Mouse (Mus musculus) left cerebral cortex, postnatal 10 days (tissue): Measurements from ENCODE around the gene Eprs. TPM values are rescaled to one million over a fixed set of nuclear protein-coding genes. Genes with fewer than 3 reads are reported as not detected.
A peak's percentile ranks its signal among the peaks of the same experiment; 100 is the strongest.
"Not testable (repeated sequence)": the region's sequence is repeated elsewhere in the genome, so short reads cannot be mapped to it uniquely, and the experiment has no call there.

Experiments used
- DNase-seq, 2 experiments: peaks; one replicate each; pipeline ENCODE4 v3.0.0; 2021 to 2022; ENCODE audit warnings: low spot score in 2 of 2, mixed read lengths in 1 of 2; ENCODE audit errors: extremely low spot score in 1 of 2
- intact Hi-C: fragments of 180-260 bp; cut with DNase I; formaldehyde crosslinking; loops from one replicate; pipeline ENCODE4 v1.15.1; 2025
- total RNA-seq, 2 experiments: library from RNA; stranded (reverse); gene quantifications; 2 replicates each; pipeline ENCODE4 v1.2.3; 2021

Eprs gene
- total RNA-seq: 10 to 100 TPM; 92.5 to 98.2 TPM

GRCm38 (mm10) chr1:185362677-185363520 is at the start of gene Eprs:
Gene Eprs, plus strand, starts transcription at chr1:185363044.
- intact Hi-C loops: no loop called here
- DNase-seq: peak; percentile 99 to 100

GRCm38 (mm10) chr1:185314546-185314945 is 48.3 kb upstream of the Eprs start:
- DNase-seq: no peak
- intact Hi-C loops: no loop called here

- intact Hi-C loops: no loop called here
- DNase-seq: peak in 1 of 2 experiments; percentile 20
These were observed 46.8 kb upstream of the Eprs start for GRCm38 (mm10) chr1:185315846-185316568.

- DNase-seq, intact Hi-C loops: not testable (repeated sequence)
These were observed 35.0 kb upstream of the Eprs start for GRCm38 (mm10) chr1:185327754-185328345.

GRCm38 (mm10) chr1:185328721-185329610 is 33.9 kb upstream of the Eprs start, which contains the start of gene Iars2:
Gene Iars2, minus strand, starts transcription at chr1:185329396.
- intact Hi-C loops: no loop called here
- DNase-seq: peak; percentile 82 to 92

- intact Hi-C loops: no loop called here
- no peak for DNase-seq
These were observed 33.0 kb upstream of the Eprs start for GRCm38 (mm10) chr1:185329851-185330250.

GRCm38 (mm10) chr1:185331364-185331763 is 31.5 kb upstream of the Eprs start:
- intact Hi-C loops: no loop called here
- DNase-seq: no peak

- DNase-seq: peak; percentile 80 to 93
- intact Hi-C loops: no loop called here
These were observed 30.8 kb upstream of the Eprs start, which contains the start of gene Bpnt1 for GRCm38 (mm10) chr1:185331983-185332430. Gene Bpnt1, plus strand, starts transcription at chr1:185332149.

GRCm38 (mm10) chr1:185333651-185334050 is 29.2 kb upstream of the Eprs start:
- intact Hi-C loops: no loop called here
- no peak for DNase-seq

GRCm38 (mm10) chr1:185334136-185334535 is 28.7 kb upstream of the Eprs start:
- intact Hi-C loops: no loop called here
- no peak for DNase-seq

GRCm38 (mm10) chr1:185335231-185335765 is 27.5 kb upstream of the Eprs start:
- DNase-seq: no peak
- intact Hi-C loops: no loop called here

- intact Hi-C loops: no loop called here
- DNase-seq: no peak
These were observed 26.3 kb upstream of the Eprs start for GRCm38 (mm10) chr1:185336535-185336934.

- no peak for DNase-seq
- intact Hi-C loops: no loop called here
These were observed 20.4 kb upstream of the Eprs start for GRCm38 (mm10) chr1:185342441-185342840.

GRCm38 (mm10) chr1:185343422-185343821 is 19.4 kb upstream of the Eprs start:
- DNase-seq: no peak
- intact Hi-C loops: no loop called here

- DNase-seq: no peak
- intact Hi-C loops: no loop called here
These were observed 16.7 kb upstream of the Eprs start for GRCm38 (mm10) chr1:185346188-185346587.

- DNase-seq: no peak
These were observed 13.1 kb upstream of the Eprs start for GRCm38 (mm10) chr1:185349741-185350140.

GRCm38 (mm10) chr1:185350611-185351010 is 12.2 kb upstream of the Eprs start:
- no peak for DNase-seq
- intact Hi-C loops: no loop called here

More at GRCm38 (mm10) chr1:185349741-185350140, 13.1 kb upstream of the Eprs start:
- intact Hi-C loops: no loop called here

- no peak for DNase-seq
- intact Hi-C loops: no loop called here
These were observed 10.7 kb upstream of the Eprs start for GRCm38 (mm10) chr1:185352151-185352550.
